Mouse (Mus musculus) kidney, embryonic 15.5 days (tissue): ENCODE results near the gene Agap2. TPM values are rescaled to one million over a fixed set of nuclear protein-coding genes. Genes with fewer than 3 reads are reported as not detected.
A peak's percentile ranks its signal among the peaks of the same experiment; 100 is the strongest.

Experiments used
- ATAC-seq: fragments of 200-750 bp; cut with Nextera tagmentation; replicated peaks from 2 replicates; pipeline ENCODE4 v1.8.0; 2017; ENCODE audit warnings: moderate TSS enrichment; ENCODE audit not compliant: low FRiP score
- H3K27ac ChIP-seq: fragments of 300-500 bp; sonication (generic); 2 replicates; pipeline ENCODE4 v1.5.1; 2015; ENCODE audit warnings: mild to moderate bottlenecking, inconsistent platforms
- H3K27me3 ChIP-seq: fragments of 300-500 bp; sonication (generic); 2 replicates; pipeline ENCODE4 v1.6.1; 2015; ENCODE audit warnings: inconsistent platforms
- H3K36me3 ChIP-seq: fragments of 300-500 bp; sonication (generic); 2 replicates; pipeline ENCODE4 v1.6.1; 2015; ENCODE audit warnings: inconsistent platforms
- H3K4me1 ChIP-seq: fragments of 300-500 bp; sonication (generic); 2 replicates; pipeline ENCODE4 v1.6.1; 2015; ENCODE audit warnings: inconsistent platforms
- H3K4me2 ChIP-seq: fragments of 300-500 bp; sonication (generic); 2 replicates; pipeline ENCODE4 v1.6.1; 2015; ENCODE audit warnings: moderate library complexity, mild to moderate bottlenecking, inconsistent platforms
- H3K4me3 ChIP-seq: fragments of 300-500 bp; sonication (generic); replicated peaks from 2 replicates; pipeline ENCODE4 v1.5.1; 2015; ENCODE audit warnings: mild to moderate bottlenecking, inconsistent platforms
- H3K9ac ChIP-seq: fragments of 300-500 bp; sonication (generic); 2 replicates; pipeline ENCODE4 v1.6.1; 2015; ENCODE audit warnings: mild to moderate bottlenecking, inconsistent platforms
- H3K9me3 ChIP-seq: fragments of 300-500 bp; sonication (generic); replicated peaks from 2 replicates; pipeline ENCODE4 v1.6.1; 2016; ENCODE audit warnings: inconsistent platforms
- WGBS: fragments of 180-500 bp; shearing (Covaris S2); methylation state at CpG from one replicate; pipeline ENCODE4 v1.1.7; 2015; ENCODE audit warnings: mixed read lengths; 5-methylcytosine and 5-hydroxymethylcytosine counted together
- polyA plus RNA-seq: library from polyadenylated mRNA; unstranded; fragments of >200 nt; fragmentation: Nextera tagmentation; extraction: Ambion mirVana; gene quantifications from 2 replicates; pipeline ENCODE4 v1.2.1, GENCODE M21; 2015

Gene Agap2
- polyA plus RNA-seq = 0.04 and 0.42 TPM in 2 replicates

- 63% methylated on average over 9 of the region's 9 CpGs for WGBS
- Histone ChIP-seq H3K27ac (no peak within 1 kb of the TSS), H3K4me1 (peaks cover 30% of the 10 kb centered on the region), H3K4me3 (no peak within 1 kb of the TSS), H3K27me3 (peaks cover 52% of the 10 kb centered on the region), H3K4me2 (no peak within 1 kb of the TSS), H3K9ac (no peak within 1 kb of the TSS), H3K36me3 (no peaks in the 10 kb centered on the region), H3K9me3 (no peaks in the 10 kb centered on the region)
- ATAC-seq = no peak
These were observed at the start of gene Agap2 for GRCm38 (mm10) chr10:127075080-127075479. Agap2 (plus strand) TSS chr10:127075284.

- Histone ChIP-seq H3K36me3 (peaks cover 39% of the 10 kb centered on the region), H3K4me3 (peak within 1 kb of the TSS; percentile 95), H3K4me1 (peaks cover 15% of the 10 kb centered on the region), H3K9ac (peak within 1 kb of the TSS; percentile 89), H3K27me3 (no peaks in the 10 kb centered on the region), H3K4me2 (peak within 1 kb of the TSS; percentile 85), H3K9me3 (no peaks in the 10 kb centered on the region), H3K27ac (peak within 1 kb of the TSS; percentile 89)
- 5% methylated on average over 56 of the region's 56 CpGs for WGBS
- ATAC-seq = peak; percentile 90
These were observed 44.5 kb upstream of the Agap2 start, which contains the start of gene Tsfm for GRCm38 (mm10) chr10:127030336-127031296. Tsfm (minus strand) TSS chr10:127030840.

GRCm38 (mm10) chr10:127033301-127033741 lies 41.8 kb upstream of the Agap2 start:
- no peaks in the 10 kb centered on the region for H3K27me3 ChIP-seq
- H3K4me1 ChIP-seq = peaks cover 15% of the 10 kb centered on the region
- H3K4me2 ChIP-seq = no peak overlapping the region
- H3K4me3 ChIP-seq = no peak overlapping the region
- H3K9ac ChIP-seq = no peak overlapping the region
- ATAC-seq = 0 out of 2 replicates have a peak, but pooled peaks have one; percentile 30
- H3K36me3 ChIP-seq = peaks cover 12% of the 10 kb centered on the region
- WGBS = 88% methylated on average over 8 of the region's 8 CpGs
- H3K27ac ChIP-seq = 0 out of 2 replicates have a peak overlapping the region, but pooled peaks have one; percentile 9
- no peaks in the 10 kb centered on the region for H3K9me3 ChIP-seq

GRCm38 (mm10) chr10:127036273-127036672 lies 38.8 kb upstream of the Agap2 start:
- H3K9ac ChIP-seq = no peak overlapping the region
- WGBS = 84% methylated on average over 12 of the region's 12 CpGs
- no peaks in the 10 kb centered on the region for H3K9me3 ChIP-seq
- H3K27ac ChIP-seq = no peak overlapping the region
- no peak overlapping the region for H3K4me3 ChIP-seq
- H3K36me3 ChIP-seq = no peaks in the 10 kb centered on the region
- H3K27me3 ChIP-seq = peaks cover 14% of the 10 kb centered on the region
- no peak for ATAC-seq
- H3K4me1 ChIP-seq = peaks cover 6% of the 10 kb centered on the region; the same call in 1 of the 2 replicates
- no peak overlapping the region for H3K4me2 ChIP-seq

GRCm38 (mm10) chr10:127037641-127038040 lies 37.4 kb upstream of the Agap2 start:
- Histone ChIP-seq H3K9ac (no peak overlapping the region), H3K4me2 (no peak overlapping the region), H3K4me1 (peaks cover 9% of the 10 kb centered on the region), H3K27ac (no peak overlapping the region), H3K36me3 (no peaks in the 10 kb centered on the region), H3K9me3 (no peaks in the 10 kb centered on the region), H3K27me3 (peaks cover 14% of the 10 kb centered on the region), H3K4me3 (no peak overlapping the region)
- 75% methylated on average over 12 of the region's 12 CpGs for WGBS
- ATAC-seq = no peak

GRCm38 (mm10) chr10:127040569-127041214 lies 34.4 kb upstream of the Agap2 start:
- H3K4me1 ChIP-seq = peaks cover 18% of the 10 kb centered on the region
- H3K27ac ChIP-seq = no peak overlapping the region
- H3K9me3 ChIP-seq = no peaks in the 10 kb centered on the region
- H3K4me3 ChIP-seq = peak overlapping the region; percentile 95
- ATAC-seq = peak; percentile 7
- H3K9ac ChIP-seq = peak overlapping the region; percentile 65
- H3K36me3 ChIP-seq = peaks cover 16% of the 10 kb centered on the region
- H3K4me2 ChIP-seq = peak overlapping the region; percentile 99
- WGBS = 2% methylated on average over 20 of the region's 20 CpGs
- H3K27me3 ChIP-seq = peaks cover 14% of the 10 kb centered on the region

- H3K4me2 ChIP-seq = peak within 1 kb of the TSS; percentile 99
- peaks cover 17% of the 10 kb centered on the region for H3K36me3 ChIP-seq
- peak within 1 kb of the TSS; percentile 91 for H3K27ac ChIP-seq
- H3K27me3 ChIP-seq = peaks cover 14% of the 10 kb centered on the region
- under 1% methylated on average over 28 of the region's 28 CpGs for WGBS
- peak within 1 kb of the TSS; percentile 65 for H3K9ac ChIP-seq
- ATAC-seq = peak; percentile 76
- H3K4me1 ChIP-seq = peaks cover 18% of the 10 kb centered on the region
- peak within 1 kb of the TSS; percentile 95 for H3K4me3 ChIP-seq
- no peaks in the 10 kb centered on the region for H3K9me3 ChIP-seq
These were observed 33.8 kb upstream of the Agap2 start, which contains the start of the genes Mettl1 and Eef1akmt3 for GRCm38 (mm10) chr10:127041274-127041766. Mettl1 (plus strand) TSS chr10:127041414. Eef1akmt3 (minus strand) TSS chr10:127041513.

- 0% methylated on average over 44 of the region's 44 CpGs for WGBS
- Histone ChIP-seq H3K4me3 (peak overlapping the region; percentile 95), H3K27ac (peak overlapping the region; percentile 91), H3K9me3 (no peaks in the 10 kb centered on the region), H3K4me1 (peaks cover 18% of the 10 kb centered on the region), H3K36me3 (peaks cover 17% of the 10 kb centered on the region), H3K9ac (peak overlapping the region; percentile 65), H3K27me3 (peaks cover 14% of the 10 kb centered on the region), H3K4me2 (peak overlapping the region; percentile 99)
- peak; percentile 84 for ATAC-seq
These were observed 33.2 kb upstream of the Agap2 start for GRCm38 (mm10) chr10:127041774-127042338.

GRCm38 (mm10) chr10:127042468-127043115 lies 32.5 kb upstream of the Agap2 start:
- peak overlapping the region; percentile 99 for H3K4me2 ChIP-seq
- no peaks in the 10 kb centered on the region for H3K9me3 ChIP-seq
- H3K4me3 ChIP-seq = peak overlapping the region; percentile 95
- H3K9ac ChIP-seq = peak overlapping the region; percentile 65
- H3K27me3 ChIP-seq = peaks cover 21% of the 10 kb centered on the region
- ATAC-seq = no peak
- H3K27ac ChIP-seq = peak overlapping the region; percentile 91
- WGBS = 17% methylated on average over 5 of the region's 5 CpGs
- H3K36me3 ChIP-seq = peaks cover 17% of the 10 kb centered on the region
- peaks cover 18% of the 10 kb centered on the region for H3K4me1 ChIP-seq

- no peak overlapping the region for H3K9ac ChIP-seq
- H3K36me3 ChIP-seq = peaks cover 17% of the 10 kb centered on the region
- peak overlapping the region; percentile 99 for H3K4me2 ChIP-seq
- 45% methylated on average over 6 of the region's 6 CpGs for WGBS
- no peak overlapping the region; the same call in 1 of the 2 replicates for H3K4me3 ChIP-seq
- H3K9me3 ChIP-seq = no peaks in the 10 kb centered on the region
- H3K4me1 ChIP-seq = peaks cover 21% of the 10 kb centered on the region
- peaks cover 27% of the 10 kb centered on the region for H3K27me3 ChIP-seq
- peak; percentile 37 for ATAC-seq
- peak overlapping the region; percentile 91 for H3K27ac ChIP-seq
These were observed 31.9 kb upstream of the Agap2 start for GRCm38 (mm10) chr10:127043187-127043586.

GRCm38 (mm10) chr10:127047954-127048353 lies 27.1 kb upstream of the Agap2 start, which contains the start of gene Cyp27b1:
Cyp27b1 (plus strand) TSS chr10:127048250.
- peak within 1 kb of the TSS; percentile 50 for H3K4me2 ChIP-seq
- no peak within 1 kb of the TSS for H3K27ac ChIP-seq
- no peak for ATAC-seq
- peaks cover 56% of the 10 kb centered on the region for H3K27me3 ChIP-seq
- no peaks in the 10 kb centered on the region for H3K9me3 ChIP-seq
- WGBS = 33% methylated on average over 5 of the region's 5 CpGs
- H3K36me3 ChIP-seq = peaks cover 17% of the 10 kb centered on the region
- peaks cover 29% of the 10 kb centered on the region for H3K4me1 ChIP-seq
- peak within 1 kb of the TSS; percentile 31 for H3K4me3 ChIP-seq
- H3K9ac ChIP-seq = peak within 1 kb of the TSS; percentile 14; the same call in 1 of the 2 replicates
